Comparison of ENCODE assay signal across 8 mouse cellular contexts in the genomic region with DNA sequence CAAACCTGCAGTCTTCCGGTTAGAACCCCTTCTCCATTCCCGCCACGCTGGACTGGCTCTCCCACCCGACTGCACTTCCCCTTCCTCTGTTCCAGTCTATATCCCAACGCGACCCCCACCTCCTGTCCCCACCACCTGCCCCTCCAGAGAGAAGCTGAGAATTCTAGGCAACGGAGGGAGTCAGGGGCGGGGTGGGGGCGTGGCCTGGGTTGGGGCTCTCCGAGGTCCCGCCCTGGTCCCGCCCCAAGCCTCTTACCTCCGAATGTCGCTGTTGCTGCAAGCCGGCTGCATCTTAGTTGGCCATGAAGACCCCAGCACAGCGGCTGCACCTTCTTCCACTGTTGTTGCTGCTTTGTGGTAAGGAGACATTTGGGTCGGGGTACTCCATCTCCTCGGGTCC. TPM values are rescaled to one million over a fixed set of nuclear protein-coding genes. Genes with fewer than 3 reads are reported as not detected.
DNase-seq lines count a peak whose midpoint lies in the region; ATAC-seq lines count a peak whose summit lies in the region.

A gene (plus strand): TSS at position 251 of the 400 bp plus-strand sequence.

- no peak within 1 kb of the TSS for H3K27ac ChIP-seq in limb, embryonic 12.5 days

- H3K9ac ChIP-seq in limb, embryonic 12.5 days (replicated peaks), result 0 out of 2 replicates have a peak within 1 kb of the TSS, but pooled peaks have one; percentile 44

- H3K27me3 ChIP-seq in limb, embryonic 12.5 days, result peaks cover 13% of the 10 kb centered on the region; the same call in 1 of the 2 replicates

- H3K4me3 ChIP-seq in limb, embryonic 12.5 days (replicated peaks), result peak within 1 kb of the TSS; percentile 41

- H3K4me1 ChIP-seq in limb, embryonic 12.5 days (replicated peaks), result peaks cover 10% of the 10 kb centered on the region; the same call in 1 of the 2 replicates

- peak within 1 kb of the TSS; percentile 72 for H3K4me2 ChIP-seq in limb, embryonic 12.5 days

- WGBS in limb, embryonic 12.5 days, result 0% methylated on average over 18 of the region's 18 CpGs

- no peaks in the 10 kb centered on the region for H3K9me3 ChIP-seq in limb, embryonic 12.5 days

- H3K36me3 ChIP-seq in limb, embryonic 12.5 days, result no peaks in the 10 kb centered on the region

- no peak for DNase-seq in frontal cortex, adult 2 months (ENCODE audit: extremely low spot score in 1 of 2, low spot score in 1 of 2)
- no peak for DNase-seq in frontal cortex, postnatal 14 days (ENCODE audit: low spot score in 2 of 2)
- DNase-seq in ZHBTc4 (ENCODE audit: low read depth, low spot score) (peak; percentile 86), MN1 (ENCODE audit: low spot score) (no peak)
- DNase-seq in embryo, embryonic 10 days (ENCODE audit: low spot score), result peak; percentile 75
- peak; percentile 16 for DNase-seq in heart, postnatal 4 days
- DNase-seq in neural tube, embryonic 10.5 days (ENCODE audit: extremely low spot score, low spot score), result peak; percentile 80

- peak; percentile 64 for ATAC-seq in limb, embryonic 12.5 days (ENCODE audit: insufficient number of reproducible peaks, insufficient read depth, low FRiP score, low TSS enrichment, low read depth)

RNA-seq across cellular contexts. Expression of the gene that starts here (rescaled TPM):
- polyA plus RNA-seq in frontal cortex, adult 2 months (2012; rRNA removed), result 18.5 and 30.4 TPM in 2 replicates
- total RNA-seq in heart, postnatal 4 days (2021), result 1 to 10 TPM; 3.6 to 3.7 TPM
- 4.0 and 4.4 TPM in 2 replicates for polyA plus RNA-seq in limb, embryonic 12.5 days (2016; fragmentation: Nextera tagmentation; extraction: Ambion mirVana)

Comparison
In these comparisons a context has a peak if more than half of its experiments do, and no peak if none do; other contexts are left out.
1. DNase-seq: peak in ZHBTc4 (single experiment), embryo, embryonic 10 days (single experiment), heart, postnatal 4 days (single experiment) and neural tube, embryonic 10.5 days (single experiment); none in frontal cortex, adult 2 months (0 of 2), frontal cortex, postnatal 14 days (0 of 2) and MN1 (single experiment).